Mouse (Mus musculus) midbrain, embryonic 10.5 days (tissue): ENCODE results near the gene Mul1. TPM values are rescaled to one million over a fixed set of nuclear protein-coding genes. Genes with fewer than 3 reads are reported as not detected.
A peak's percentile ranks its signal among the peaks of the same experiment; 100 is the strongest.

ENCODE experiments used
- DNase-seq: peaks from one replicate; pipeline ENCODE4 v3.0.0-alpha.2; 2017; ENCODE audit warnings: low spot score
- H3K27ac ChIP-seq: fragments of 300-500 bp; sonication (generic); replicated peaks from 2 replicates; pipeline ENCODE4 v1.5.1; 2016; ENCODE audit warnings: mild to moderate bottlenecking
- H3K27me3 ChIP-seq: fragments of 300-500 bp; sonication (generic); 2 replicates; pipeline ENCODE4 v1.6.1; 2016; ENCODE audit warnings: low read depth, mild to moderate bottlenecking; ENCODE audit not compliant: poor library complexity, severe bottlenecking
- H3K36me3 ChIP-seq: fragments of 300-500 bp; sonication (generic); 2 replicates; pipeline ENCODE4 v1.6.1; 2016; ENCODE audit warnings: mild to moderate bottlenecking, moderate library complexity
- H3K4me1 ChIP-seq: fragments of 300-500 bp; sonication (generic); 2 replicates; pipeline ENCODE4 v1.6.1; 2016
- H3K4me3 ChIP-seq: fragments of 300-500 bp; sonication (generic); 2 replicates; pipeline ENCODE4 v1.5.1; 2016; ENCODE audit warnings: mild to moderate bottlenecking, moderate library complexity
- H3K9me3 ChIP-seq: fragments of 300-500 bp; sonication (generic); replicated peaks from 2 replicates; pipeline ENCODE4 v1.6.1; 2016; ENCODE audit warnings: mild to moderate bottlenecking
- whole genome bisulfite sequencing: fragments of 180-500 bp; shearing (Covaris S2); methylation state at CpG from one replicate; pipeline ENCODE4 v1.1.7; 2016; 5-methylcytosine and 5-hydroxymethylcytosine counted together
- polyA plus RNA-seq: library from polyadenylated mRNA; unstranded; fragments of >200 nt; fragmentation: Nextera tagmentation; extraction: Ambion mirVana; gene quantifications from 2 replicates; pipeline ENCODE4 v1.2.1, GENCODE M21; 2016

The Mul1 gene
- polyA plus RNA-seq, 1 experiment from 2014 or later: 22.3 TPM

GRCm38 (mm10) chr4:138447827-138448602 is 13.5 kb downstream of the Mul1 start:
- H3K4me1 ChIP-seq: peaks cover 64% of the 10 kb centered on the region
- DNase-seq: no peak
- peaks cover 57% of the 10 kb centered on the region for H3K27me3 ChIP-seq
- H3K36me3 ChIP-seq: no peaks in the 10 kb centered on the region
- peak overlapping the region; percentile 5; the same call in 1 of the 2 replicates for H3K4me3 ChIP-seq
- WGBS: 38% methylated on average over 15 of the region's 15 CpGs
- H3K27ac ChIP-seq: peak overlapping the region; percentile 74
- H3K9me3 ChIP-seq: no peaks in the 10 kb centered on the region

GRCm38 (mm10) chr4:138448872-138449615 is 14.6 kb downstream of the Mul1 start:
- H3K9me3 ChIP-seq: no peaks in the 10 kb centered on the region
- no peak overlapping the region for H3K4me3 ChIP-seq
- H3K36me3 ChIP-seq: no peaks in the 10 kb centered on the region
- H3K4me1 ChIP-seq: peaks cover 70% of the 10 kb centered on the region
- peaks cover 67% of the 10 kb centered on the region for H3K27me3 ChIP-seq
- DNase-seq: no peak
- WGBS: 37% methylated on average over 7 of the region's 7 CpGs
- H3K27ac ChIP-seq: peak overlapping the region; percentile 74

GRCm38 (mm10) chr4:138449636-138450314 is 15.3 kb downstream of the Mul1 start:
- 55% methylated on average over 12 of the region's 12 CpGs for WGBS
- no peak overlapping the region for H3K4me3 ChIP-seq
- H3K9me3 ChIP-seq: no peaks in the 10 kb centered on the region
- peaks cover 67% of the 10 kb centered on the region for H3K27me3 ChIP-seq
- DNase-seq: no peak
- peak overlapping the region; percentile 28 for H3K27ac ChIP-seq
- H3K4me1 ChIP-seq: peaks cover 69% of the 10 kb centered on the region
- H3K36me3 ChIP-seq: no peaks in the 10 kb centered on the region

GRCm38 (mm10) chr4:138452306-138453096 is 18.0 kb downstream of the Mul1 start:
- Histone ChIP-seq H3K36me3 (no peaks in the 10 kb centered on the region), H3K4me3 (0 out of 2 replicates have a peak overlapping the region, but pooled peaks have one; percentile 96), H3K9me3 (no peaks in the 10 kb centered on the region), H3K27me3 (peaks cover 77% of the 10 kb centered on the region), H3K4me1 (peaks cover 82% of the 10 kb centered on the region), H3K27ac (peak overlapping the region; percentile 97)
- no peak for DNase-seq
- WGBS: 29% methylated on average over 15 of the region's 15 CpGs

GRCm38 (mm10) chr4:138453097-138453752 is 18.8 kb downstream of the Mul1 start:
- no peaks in the 10 kb centered on the region for H3K9me3 ChIP-seq
- H3K4me3 ChIP-seq: peak overlapping the region; percentile 96
- no peak for DNase-seq
- H3K27me3 ChIP-seq: peaks cover 81% of the 10 kb centered on the region
- H3K27ac ChIP-seq: peak overlapping the region; percentile 97
- peaks cover 82% of the 10 kb centered on the region for H3K4me1 ChIP-seq
- 3% methylated on average over 19 of the region's 19 CpGs for WGBS
- H3K36me3 ChIP-seq: 0 out of 2 replicates have a peak, but pooled peaks cover 3% of the 10 kb centered on the region

- 0 out of 2 replicates have a peak, but pooled peaks cover 10% of the 10 kb centered on the region for H3K36me3 ChIP-seq
- peak within 1 kb of the TSS; percentile 96 for H3K4me3 ChIP-seq
- WGBS: under 1% methylated on average over 40 of the region's 64 CpGs
- no peaks in the 10 kb centered on the region for H3K9me3 ChIP-seq
- peaks cover 82% of the 10 kb centered on the region for H3K4me1 ChIP-seq
- H3K27ac ChIP-seq: peak within 1 kb of the TSS; percentile 97
- peak; percentile 85 for DNase-seq
- peaks cover 81% of the 10 kb centered on the region for H3K27me3 ChIP-seq
Observed at GRCm38 (mm10) chr4:138453753-138454570, 19.5 kb downstream of the Mul1 start, which contains the start of gene Camk2n1. Gene Camk2n1 (plus strand): TSS chr4:138454314.

- DNase-seq: peak; percentile 81
- Histone ChIP-seq H3K27me3 (peaks cover 84% of the 10 kb centered on the region), H3K36me3 (peaks cover 17% of the 10 kb centered on the region; the same call in 1 of the 2 replicates), H3K9me3 (no peaks in the 10 kb centered on the region), H3K27ac (peak overlapping the region; percentile 97), H3K4me3 (peak overlapping the region; percentile 96), H3K4me1 (peaks cover 82% of the 10 kb centered on the region)
- under 1% methylated on average over 74 of the region's 78 CpGs for WGBS
Observed at GRCm38 (mm10) chr4:138454571-138455140, 20.2 kb downstream of the Mul1 start.

- H3K4me1 ChIP-seq: peaks cover 83% of the 10 kb centered on the region
- H3K27me3 ChIP-seq: peaks cover 86% of the 10 kb centered on the region
- under 1% methylated on average over 58 of the region's 58 CpGs for WGBS
Observed at GRCm38 (mm10) chr4:138455141-138455955, 20.9 kb downstream of the Mul1 start.

GRCm38 (mm10) chr4:138455956-138456341 is 21.5 kb downstream of the Mul1 start:
- peak overlapping the region; percentile 97 for H3K27ac ChIP-seq

More at GRCm38 (mm10) chr4:138455141-138455955, 20.9 kb downstream of the Mul1 start:
- peak; percentile 67 for DNase-seq
- Histone ChIP-seq H3K36me3 (peaks cover 17% of the 10 kb centered on the region; the same call in 1 of the 2 replicates), H3K27ac (peak overlapping the region; percentile 97), H3K9me3 (no peaks in the 10 kb centered on the region), H3K4me3 (peak overlapping the region; percentile 96)

GRCm38 (mm10) chr4:138456536-138456935 is 22.1 kb downstream of the Mul1 start:
- Histone ChIP-seq H3K27me3 (peaks cover 80% of the 10 kb centered on the region), H3K4me3 (peak overlapping the region; percentile 96), H3K9me3 (no peaks in the 10 kb centered on the region), H3K27ac (peak overlapping the region; percentile 97), H3K4me1 (peaks cover 88% of the 10 kb centered on the region), H3K36me3 (peaks cover 17% of the 10 kb centered on the region; the same call in 1 of the 2 replicates)
- no peak for DNase-seq
- 2% methylated on average over 8 of the region's 8 CpGs for WGBS

More at GRCm38 (mm10) chr4:138455956-138456341, 21.5 kb downstream of the Mul1 start:
- Histone ChIP-seq H3K9me3 (no peaks in the 10 kb centered on the region), H3K4me1 (peaks cover 88% of the 10 kb centered on the region), H3K27me3 (peaks cover 83% of the 10 kb centered on the region), H3K4me3 (peak overlapping the region; percentile 96), H3K36me3 (peaks cover 17% of the 10 kb centered on the region; the same call in 1 of the 2 replicates)
- peak; percentile 49 for DNase-seq
- 2% methylated on average over 17 of the region's 17 CpGs for WGBS
